Mouse (Mus musculus) left cerebral cortex, postnatal 4 days (tissue): ENCODE measurements around the gene Lrrc42. TPM values are rescaled to one million over a fixed set of nuclear protein-coding genes. Genes with fewer than 3 reads are reported as not detected.

Experiments used
- DNase-seq: peaks from one replicate; pipeline ENCODE4 v3.0.0-alpha.2; 2022
- intact Hi-C: fragments of 180-260 bp; cut with DNase I; formaldehyde crosslinking; loops from one replicate; pipeline ENCODE4 v1.15.1; 2025
- total RNA-seq, 2 experiments: library from RNA; stranded (reverse); gene quantifications; 2 replicates each; pipeline ENCODE4 v1.2.3; 2021

Lrrc42 gene
- total RNA-seq, 2 experiments from 2014 or later: 40.3 to 44.8 TPM

DNA sequence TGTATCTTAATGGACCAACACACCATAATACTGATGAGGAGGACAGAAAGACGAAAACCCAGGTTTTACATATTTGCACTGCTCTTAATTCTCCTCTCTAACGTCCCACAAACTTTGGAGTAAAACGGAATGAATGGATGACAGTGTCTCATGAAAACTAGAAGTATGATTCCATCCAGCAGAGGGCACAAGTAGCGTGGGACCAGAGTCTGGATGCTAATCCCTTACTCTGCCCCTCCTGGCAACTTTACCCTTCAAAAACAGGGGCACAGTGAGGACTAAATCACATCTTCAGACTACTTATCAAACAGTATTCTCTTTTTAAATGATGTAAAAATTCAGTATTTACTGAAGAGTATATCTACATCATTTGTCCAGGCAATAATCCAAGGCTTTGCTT, 2.8 kb downstream of the Lrrc42 start:
- intact Hi-C loops: loop anchor here (5.0 kb wide), 2 partner anchors 62 to 97 kb away; partner anchors contain the start of gene Yipf1
- peak; percentile 35 for DNase-seq

DNA sequence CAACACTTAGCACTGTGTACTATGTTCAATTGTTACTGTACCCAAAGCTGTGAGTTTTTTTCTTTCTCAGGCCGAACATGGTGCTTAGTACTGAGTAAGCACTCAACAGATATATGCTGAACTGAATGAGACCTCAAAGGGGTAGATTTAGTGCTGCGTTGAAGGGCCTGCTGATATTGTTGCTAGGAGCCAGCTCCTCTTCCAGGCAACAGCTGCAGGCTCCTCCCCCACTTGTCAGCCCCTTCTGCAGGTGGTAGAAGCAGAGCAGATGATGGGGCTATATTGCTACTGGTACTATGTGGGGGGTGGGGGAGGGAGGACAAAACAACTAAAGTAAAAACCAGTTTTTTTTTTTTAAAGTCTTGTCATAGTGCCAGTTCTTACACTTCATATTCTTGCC, 3.9 kb downstream of the Lrrc42 start:
- DNase-seq: no peak
- intact Hi-C loops: no loop called here

DNA sequence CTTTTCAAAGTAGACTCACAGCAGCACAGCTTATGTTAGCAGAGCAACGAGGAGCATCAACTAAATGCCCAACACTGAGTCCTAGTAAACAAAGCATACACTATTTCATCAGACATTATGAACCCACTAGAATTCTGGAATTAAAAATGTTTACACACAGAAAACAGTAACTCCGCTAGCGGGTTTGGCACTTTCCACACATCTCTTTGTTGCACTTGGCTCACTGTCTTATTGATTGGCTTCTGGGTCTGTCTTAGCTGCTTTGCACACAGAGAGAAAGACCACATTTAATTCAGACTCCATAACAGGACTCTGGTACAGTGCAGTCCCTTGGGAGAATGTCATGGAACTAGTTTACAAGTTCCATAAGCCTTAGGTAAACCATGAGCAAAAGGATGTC, 5.3 kb downstream of the Lrrc42 start:
- intact Hi-C loops: no loop called here
- no peak for DNase-seq

DNA sequence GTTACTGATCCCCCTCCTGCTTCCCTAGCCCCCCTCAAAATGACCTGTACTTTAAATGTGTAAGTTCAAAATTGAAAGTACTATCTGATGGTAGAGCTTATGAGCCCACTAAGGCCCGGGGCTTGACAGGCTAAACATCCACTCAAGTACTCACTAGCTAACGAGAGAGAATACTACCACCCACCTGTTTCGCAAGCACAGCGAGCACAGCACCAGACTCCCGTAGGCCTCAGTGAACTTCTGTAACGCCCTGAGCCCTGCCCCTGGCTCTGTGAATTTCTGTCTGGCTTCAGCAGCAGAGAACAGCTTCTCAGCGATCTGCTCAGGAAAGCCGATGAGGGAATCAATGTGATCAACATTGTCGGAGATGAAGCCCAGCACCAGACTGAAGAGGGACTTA, 6.2 kb downstream of the Lrrc42 start:
- intact Hi-C loops: no loop called here
- no peak for DNase-seq

DNA sequence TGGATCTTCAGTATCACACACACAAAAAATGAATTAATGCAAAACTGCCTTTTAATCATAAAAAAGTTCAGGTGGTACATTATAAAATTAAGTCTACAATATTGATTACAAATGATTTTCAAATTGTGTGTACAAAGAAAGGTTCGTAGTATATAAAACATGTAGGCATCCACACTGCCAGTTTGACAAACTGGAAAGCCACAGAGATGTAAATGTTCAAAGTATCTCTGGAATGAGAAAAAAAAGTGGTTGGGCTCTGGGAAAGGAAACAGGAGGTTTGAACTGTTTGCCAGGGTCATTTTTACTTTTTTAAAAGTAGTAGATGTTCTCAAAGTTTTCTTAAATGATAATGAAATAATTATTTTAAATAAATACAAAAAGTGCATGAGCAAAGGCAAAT, 7.3 kb downstream of the Lrrc42 start:
- no peak for DNase-seq
- intact Hi-C loops: no loop called here

DNA sequence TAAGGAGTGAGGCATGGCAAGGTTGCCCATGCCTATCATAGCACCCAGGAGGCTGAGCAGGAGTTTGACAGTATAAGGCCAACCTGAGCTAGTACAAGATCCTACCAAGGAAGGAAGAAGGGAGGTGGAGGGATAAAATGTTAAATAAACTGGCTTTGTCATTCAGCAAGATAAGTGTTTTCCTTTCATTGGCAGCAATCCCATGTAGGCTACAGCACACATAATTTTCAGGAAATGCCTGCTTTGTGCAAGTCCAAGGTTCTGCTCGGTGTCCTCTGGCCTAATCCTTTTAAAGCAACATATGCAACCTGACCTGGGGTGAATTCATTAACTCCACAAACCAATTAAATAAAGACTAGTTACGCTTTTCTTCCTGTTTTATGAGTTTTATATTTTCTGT, 8.0 kb downstream of the Lrrc42 start:
- intact Hi-C loops: no loop called here
- DNase-seq: no peak

DNA sequence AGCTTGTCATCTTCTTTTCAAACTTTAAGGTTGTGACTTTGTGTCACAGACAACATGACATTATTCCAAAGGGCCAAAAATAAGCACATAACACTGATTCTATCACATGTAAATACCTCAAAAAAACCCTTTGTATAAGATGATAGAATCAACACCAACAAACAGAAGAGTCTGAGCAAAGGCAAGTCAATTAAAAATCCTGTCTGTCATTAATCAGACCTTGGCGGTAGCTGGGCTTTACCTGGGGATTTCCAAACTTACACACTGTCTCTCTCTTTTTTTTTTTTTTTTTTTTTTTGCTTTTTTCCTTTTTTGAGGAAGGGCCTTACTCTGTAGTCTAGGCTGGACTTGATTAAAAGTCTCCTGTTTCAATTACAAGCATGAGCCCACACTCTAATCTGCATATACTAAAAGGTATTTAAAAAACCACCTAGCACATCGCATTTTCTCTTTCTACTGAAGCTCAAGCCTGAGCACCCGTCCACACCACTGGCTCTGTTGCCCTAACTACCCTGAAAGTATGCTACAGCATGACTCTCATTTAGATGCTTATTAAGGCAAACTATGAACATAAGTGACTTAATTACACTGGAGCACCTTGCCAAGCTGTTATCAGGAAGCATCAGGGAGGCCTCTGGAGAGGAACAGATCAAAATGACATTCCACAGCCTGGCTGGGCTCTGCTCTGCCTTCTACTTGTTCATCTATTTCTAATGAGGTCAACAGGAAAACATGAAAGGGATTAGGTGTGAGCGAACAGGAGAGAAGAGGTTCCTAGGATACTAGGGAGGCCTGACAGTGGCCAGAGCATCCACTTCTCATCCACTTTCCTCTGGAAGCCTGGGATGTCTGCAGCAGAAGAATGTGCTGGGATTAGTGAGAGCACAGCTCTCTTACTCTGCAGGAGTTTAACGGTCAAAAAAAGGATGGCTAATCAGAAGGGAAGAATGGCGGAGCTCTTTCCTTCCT, 9.7 kb downstream of the Lrrc42 start:
- intact Hi-C loops: loop anchor here (5.0 kb wide), 1 partner anchor 36 kb away; the partner anchor contains the start of gene Ldlrad1
- no peak for DNase-seq

DNA sequence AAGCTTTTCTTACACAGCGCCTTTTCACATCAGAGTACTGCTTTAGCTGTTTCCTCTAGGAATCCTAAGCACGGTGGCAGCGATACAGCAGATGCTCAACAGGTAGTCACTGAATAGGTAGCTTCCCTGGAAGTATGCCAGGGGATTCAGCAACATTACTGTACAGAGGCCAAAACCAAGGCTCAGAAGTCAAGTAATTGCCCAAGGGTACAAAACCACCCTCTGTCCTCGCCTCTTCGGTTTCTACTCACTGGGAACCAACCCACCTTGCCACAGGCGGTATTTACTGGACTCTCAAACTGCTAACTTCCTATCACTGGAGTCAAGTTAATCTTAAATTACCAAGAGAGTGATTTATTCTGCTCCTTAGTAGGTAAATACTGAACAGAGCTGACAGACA, 13.1 kb downstream of the Lrrc42 start:
- intact Hi-C loops: loop anchor here (5.0 kb wide), 1 partner anchor 33 kb away; the partner anchor contains the start of gene Ldlrad1
- DNase-seq: no peak

DNA sequence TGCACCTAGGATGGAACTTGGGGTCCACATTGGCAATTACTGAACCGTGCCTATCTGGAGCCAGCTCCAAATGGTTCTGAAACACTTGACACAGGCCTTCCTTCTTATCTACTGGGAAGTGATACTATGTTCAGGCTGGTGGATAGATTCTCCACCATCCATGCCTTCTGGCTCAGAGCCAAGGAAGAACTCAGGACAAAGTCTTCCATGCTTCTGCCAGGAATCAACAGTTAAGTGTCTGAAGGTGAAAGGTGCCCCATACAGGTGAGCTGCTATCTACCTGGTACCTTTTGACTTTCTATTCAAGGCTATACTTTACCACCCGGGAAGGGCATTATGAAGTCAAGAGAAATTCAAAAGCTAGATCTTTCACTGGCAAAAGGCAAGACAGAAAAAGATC, 15.1 kb downstream of the Lrrc42 start:
- intact Hi-C loops: no loop called here
- no peak for DNase-seq

DNA sequence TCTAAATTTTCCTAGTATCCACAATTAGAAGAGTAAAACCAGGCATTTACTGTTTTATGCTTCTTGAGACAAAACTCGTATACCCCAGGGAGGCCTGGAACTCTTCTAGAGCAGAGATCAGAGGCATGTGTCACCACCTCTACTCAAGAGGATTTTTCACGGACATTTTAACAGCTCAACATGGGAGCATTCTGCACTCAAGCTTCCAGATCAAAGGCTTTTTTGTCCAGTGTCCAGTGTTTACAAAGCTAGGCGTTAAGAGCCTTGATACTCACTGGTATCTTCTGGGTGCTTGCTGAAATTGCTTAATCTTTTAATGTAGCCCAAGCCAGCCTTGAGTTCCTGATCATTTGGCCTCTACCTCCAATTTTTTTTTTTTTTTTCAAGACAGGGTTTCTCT, 21.1 kb downstream of the Lrrc42 start:
- no peak for DNase-seq
- intact Hi-C loops: no loop called here

DNA sequence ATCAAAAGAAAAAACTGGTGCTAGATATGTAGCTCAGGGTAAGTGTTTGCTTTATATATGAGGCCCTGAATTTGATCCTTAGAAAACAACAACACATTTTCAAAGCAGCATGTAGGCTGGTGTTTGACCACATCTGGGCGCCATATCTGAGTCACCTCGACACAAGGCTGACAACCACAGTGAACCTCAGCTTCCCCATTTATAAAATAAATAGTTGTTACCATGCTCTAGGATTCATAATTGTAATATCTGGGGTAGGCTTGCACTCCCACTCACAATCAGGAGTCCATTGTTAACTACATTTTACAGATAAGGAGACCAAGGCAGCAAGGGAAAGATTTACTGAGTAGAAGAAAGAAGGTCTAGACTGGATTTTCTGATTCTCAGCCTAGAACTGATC, 27.0 kb downstream of the Lrrc42 start:
- DNase-seq: no peak
- intact Hi-C loops: no loop called here

DNA sequence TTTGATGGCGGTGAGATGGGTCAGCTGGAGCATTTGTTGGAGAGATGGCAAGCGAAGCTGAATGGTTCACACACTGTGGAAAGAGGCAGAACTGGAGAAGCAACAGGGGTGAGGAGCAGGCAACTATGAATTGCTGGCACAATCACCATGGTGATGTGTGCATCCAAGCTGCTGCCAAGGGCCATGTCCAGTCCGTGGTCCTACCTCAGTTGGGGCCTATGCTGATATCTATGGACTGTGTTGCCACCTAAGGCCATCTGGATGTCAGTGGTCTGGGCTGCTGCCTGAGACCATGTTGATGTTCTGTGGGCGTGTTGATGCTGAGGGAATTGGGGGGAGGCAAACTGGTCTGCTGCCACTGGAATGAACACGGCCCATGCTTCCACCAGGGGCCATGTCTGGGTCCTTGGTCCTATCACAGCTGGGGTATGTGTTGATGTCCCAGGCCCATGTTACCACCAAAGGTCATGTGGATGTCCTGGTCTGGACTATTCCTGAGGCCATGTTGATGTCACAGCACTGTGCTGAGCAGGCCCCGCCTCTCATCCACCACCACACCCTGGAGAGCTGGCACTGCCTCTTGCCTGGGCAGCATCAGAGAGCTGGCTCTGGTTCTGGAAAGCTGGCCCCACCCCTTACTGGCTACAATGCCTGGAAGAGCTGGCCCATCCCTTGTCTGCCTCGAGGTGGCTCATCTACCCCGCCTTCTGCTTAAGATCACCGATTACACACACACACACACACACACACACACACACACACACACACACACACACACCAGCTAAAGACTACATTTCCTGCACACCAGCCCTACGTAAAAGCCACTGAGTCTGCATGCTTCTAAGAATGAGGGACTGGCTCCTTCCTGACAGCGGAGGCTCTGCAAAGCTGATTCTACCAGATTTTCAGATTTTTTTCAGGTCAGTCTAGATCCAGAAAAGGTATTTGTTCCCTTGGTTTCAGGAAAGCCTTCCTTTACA, 29.8 kb downstream of the Lrrc42 start:
- intact Hi-C loops: no loop called here
- peak; percentile 87 for DNase-seq

DNA sequence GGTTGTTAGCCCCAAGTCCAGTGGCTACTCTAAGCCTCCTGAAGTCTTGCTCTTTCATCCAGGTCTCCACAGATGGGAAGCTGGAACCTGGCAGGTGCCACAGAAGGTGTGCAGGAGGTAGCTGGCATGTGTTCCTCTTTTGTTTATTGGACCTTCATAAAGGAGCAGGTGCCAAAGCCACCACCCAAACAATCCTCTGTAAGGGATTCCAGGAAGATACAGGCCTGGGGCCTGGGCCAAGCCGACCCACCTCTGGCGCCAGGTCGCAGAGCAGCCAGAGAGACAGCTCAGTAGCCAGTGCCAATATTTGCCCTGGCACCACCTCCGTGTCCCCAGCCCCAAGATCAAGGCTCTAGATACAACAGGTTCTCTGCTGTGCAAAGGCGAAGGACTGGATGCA, 31.8 kb downstream of the Lrrc42 start:
- intact Hi-C loops: no loop called here
- DNase-seq: no peak

DNA sequence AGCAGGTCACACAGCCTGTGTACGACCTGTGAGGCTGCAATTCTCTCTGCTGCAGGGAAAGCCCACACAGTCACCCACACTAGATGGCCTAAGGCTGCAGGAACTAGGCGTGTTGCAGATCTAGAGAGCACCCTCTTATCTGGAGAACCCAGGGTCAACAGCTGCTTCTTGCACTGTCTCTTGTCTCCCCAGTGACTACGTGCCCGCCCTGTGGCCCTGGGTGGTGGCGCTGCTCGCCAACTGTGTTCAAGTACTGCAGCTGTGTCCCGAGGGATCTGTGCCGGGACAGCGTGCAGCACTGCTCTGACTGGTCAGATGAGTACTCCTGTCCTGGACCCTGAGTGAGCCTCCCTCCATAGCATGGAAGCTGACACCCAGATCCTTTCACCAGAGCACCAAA, 35.8 kb downstream of the Lrrc42 start:
- DNase-seq: no peak
- intact Hi-C loops: no loop called here

DNA sequence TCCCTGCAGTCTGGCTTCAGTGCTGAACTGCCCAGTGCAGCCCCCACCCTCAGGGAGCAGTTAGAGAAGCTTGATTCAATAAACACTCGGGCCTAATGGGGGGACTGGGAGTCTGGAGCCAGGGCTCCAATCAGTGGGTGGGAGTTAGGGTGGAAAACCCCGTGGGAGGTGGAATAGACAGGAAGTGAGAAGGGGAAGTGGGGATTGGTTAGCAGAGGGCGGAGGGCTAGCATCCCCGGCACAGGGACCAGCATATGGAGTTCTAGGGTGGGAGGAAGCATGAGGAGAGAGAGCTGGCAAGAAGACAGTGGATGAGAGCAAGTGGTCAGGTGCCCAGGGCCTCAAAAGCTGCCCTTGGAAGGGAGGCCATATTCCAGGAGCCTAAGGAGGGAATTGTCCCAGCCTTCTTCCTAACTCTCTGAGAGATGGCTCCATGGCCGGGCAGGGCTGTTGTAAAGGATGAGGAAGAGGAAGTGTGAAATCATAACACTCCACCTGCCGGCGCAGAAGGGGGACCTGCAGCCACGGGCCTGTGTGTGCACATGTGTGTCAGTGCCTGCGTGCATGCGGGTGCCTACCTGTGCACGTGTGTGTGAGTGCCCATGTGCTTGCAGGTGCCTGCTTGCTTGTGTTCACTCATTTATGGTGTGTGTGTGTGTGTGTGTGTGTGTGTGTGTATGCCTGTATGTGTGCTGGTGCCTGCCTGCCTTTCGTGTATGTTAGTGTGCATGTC, 39.9 kb downstream of the Lrrc42 start:
- peak; percentile 7 for DNase-seq
- intact Hi-C loops: no loop called here

DNA sequence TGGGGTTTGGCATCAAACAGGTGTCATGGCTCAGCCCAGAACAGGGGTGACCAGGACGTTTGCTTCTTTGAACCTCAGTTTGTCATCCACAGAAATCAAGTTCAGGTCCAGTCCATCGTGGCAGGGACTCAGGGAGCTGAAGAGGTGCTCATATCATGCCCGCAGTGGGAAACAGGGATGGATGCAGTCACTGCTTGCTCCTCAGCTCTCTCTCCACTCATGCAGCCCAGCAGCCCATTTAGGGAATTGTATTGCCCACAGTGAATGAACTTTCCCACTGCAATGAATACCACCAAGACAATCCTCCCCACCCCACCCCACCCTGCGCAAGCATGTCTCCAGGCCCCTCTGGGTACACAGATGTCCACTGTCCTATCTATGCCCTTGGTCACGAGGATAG, 41.4 kb downstream of the Lrrc42 start:
- DNase-seq: no peak
- intact Hi-C loops: no loop called here

DNA sequence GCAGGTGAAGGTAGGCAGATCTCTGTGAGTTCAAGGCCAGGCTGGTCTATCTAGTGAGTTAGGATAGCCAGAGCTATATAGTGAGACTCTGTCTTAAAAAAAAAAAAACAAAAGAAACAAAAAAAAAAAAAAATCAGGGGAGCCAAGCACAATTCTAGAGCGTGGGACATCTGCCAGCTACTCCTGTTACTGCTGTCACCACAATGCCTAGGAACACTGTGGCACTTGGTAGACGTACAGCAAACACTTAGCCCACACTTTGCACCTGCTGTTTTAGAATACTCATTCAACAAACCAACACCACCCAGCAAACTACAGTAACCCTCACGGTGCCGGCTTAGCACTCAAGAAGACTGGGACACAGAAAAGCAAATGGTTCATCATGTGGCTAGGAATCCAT, 41.9 kb downstream of the Lrrc42 start:
- intact Hi-C loops: no loop called here
- DNase-seq: no peak

DNA sequence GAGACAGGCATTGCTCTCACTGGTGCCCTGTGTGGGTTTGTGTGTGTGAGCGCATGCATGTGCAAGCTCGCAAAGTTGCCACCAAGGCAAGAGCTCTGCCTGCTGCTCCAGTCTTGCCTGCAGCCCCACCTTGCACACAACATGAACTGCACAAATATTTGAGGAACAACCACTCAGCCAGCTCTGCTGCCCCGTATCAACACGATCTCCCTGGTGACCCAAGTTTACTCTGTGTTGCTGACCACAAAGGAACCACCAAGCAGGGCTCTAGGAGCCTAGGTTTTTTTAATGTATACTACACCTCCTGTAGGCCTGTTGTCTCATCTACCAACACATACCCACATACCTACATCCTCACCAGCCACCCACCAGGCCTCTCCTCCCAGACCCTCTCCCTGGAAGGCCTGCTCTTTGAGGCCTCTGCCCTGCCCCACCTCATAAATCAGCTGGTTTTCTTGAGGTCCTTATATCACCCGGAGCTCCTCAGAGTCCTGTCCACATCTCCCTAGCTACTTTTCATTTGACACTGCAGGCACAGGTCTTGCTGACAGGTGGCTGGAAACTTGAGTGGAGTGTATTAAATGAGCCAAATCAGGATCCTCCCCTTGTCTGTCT, 42.7 kb downstream of the Lrrc42 start:
- intact Hi-C loops: no loop called here
- DNase-seq: no peak

DNA sequence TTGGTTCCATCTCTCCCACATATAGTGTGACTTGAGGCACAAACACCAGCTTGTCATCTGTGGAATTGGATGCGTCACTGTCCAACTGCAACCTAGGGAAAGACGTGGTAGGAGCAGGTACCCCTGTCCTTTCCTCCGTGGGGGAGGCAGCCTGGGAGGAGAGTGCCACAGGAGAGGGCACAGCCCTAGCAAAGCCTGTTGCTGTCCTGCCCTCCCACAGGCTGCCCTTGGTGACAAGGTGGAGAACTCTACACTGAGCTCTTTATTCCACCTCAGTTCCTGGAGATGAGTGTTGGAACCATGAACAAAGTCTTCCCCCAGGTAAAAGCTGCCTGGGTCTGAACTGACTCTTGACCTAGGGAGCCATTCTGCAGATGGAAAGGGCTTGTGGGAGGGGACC, 44.5 kb downstream of the Lrrc42 start, which contains the start of gene Ldlrad1:
Gene Ldlrad1, plus strand, starts transcription at position 301 of the 400 bp plus-strand sequence.
- intact Hi-C loops: loop anchor here (5.0 kb wide), 1 partner anchor 33 kb away; no protein-coding TSS in a partner anchor

DNA sequence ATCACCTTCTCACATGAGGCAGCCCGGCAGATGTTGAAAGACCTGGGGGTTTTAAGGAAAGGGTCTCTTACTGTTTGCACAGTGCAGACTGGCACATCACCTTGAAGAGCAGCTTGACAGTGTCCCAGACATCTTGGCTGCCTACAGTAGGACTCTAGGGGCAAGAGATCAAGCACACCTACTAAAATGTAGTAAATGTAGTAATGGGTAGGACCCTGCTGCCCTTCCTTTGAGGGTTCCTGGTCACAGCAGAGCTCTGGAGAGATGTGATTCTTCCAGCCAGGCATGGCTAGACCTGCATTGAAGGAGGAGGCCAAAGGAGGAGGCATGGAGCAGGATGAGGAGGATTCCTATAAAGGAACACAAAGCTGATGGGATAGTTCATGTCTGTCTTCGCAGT, 46.3 kb downstream of the Lrrc42 start:
- DNase-seq: no peak
- intact Hi-C loops: loop anchor here (5.0 kb wide), 1 partner anchor 35 kb away; no protein-coding TSS in a partner anchor

More for the DNA sequence above, 44.5 kb downstream of the Lrrc42 start, which contains the start of gene Ldlrad1:
- DNase-seq: no peak
